8 mouse cellular contexts compared by ENCODE assay signal in genomic region chr15:98108297-98109152, GRCm38 (mm10). TPM values are rescaled to one million over a fixed set of nuclear protein-coding genes. Genes with fewer than 3 reads are reported as not detected.
DNase-seq lines count a peak whose midpoint lies in the region; ATAC-seq and TF ChIP-seq lines count a peak whose summit lies in the region.

No protein-coding gene starts in this region.

- peak; percentile 30 to 53 for DNase-seq in CD8-positive naive resting alpha-beta T cell, adult 2 months (ENCODE audit: low read depth in 2 of 2, low spot score in 2 of 2)
- DNase-seq in c-Kit-negative CD71-positive TER-119-positive erythroid progenitor cells, embryonic 14.5 days (ENCODE audit: low read depth, low spot score) = peak; percentile 69
- DNase-seq in fibroblast of lung, adult 2 months (ENCODE audit: low read depth) = peak; percentile 74
- peak; percentile 95 for DNase-seq in kidney, postnatal 0 days (ENCODE audit: low spot score)
- peak; percentile 78 for DNase-seq in liver, adult 2 months (ENCODE audit: extremely low read depth, low read depth, low spot score)
- peak; percentile 49 for DNase-seq in splenic B cell, adult 2 months (ENCODE audit: low read depth, low spot score)

- peak overlapping the region; percentile 75 for H3K27ac ChIP-seq in heart, embryonic 13.5 days (replicated peaks)
- H3K27ac ChIP-seq in kidney, postnatal 0 days = peak overlapping the region; percentile 82
- H3K27ac ChIP-seq in liver, adult 2 months (replicated peaks; ENCODE audit: insufficient read depth, low read depth, low read length) = 0 out of 2 replicates have a peak overlapping the region, but pooled peaks have one; percentile 5

- H3K9me3 ChIP-seq in heart, embryonic 13.5 days = no peaks in the 10 kb centered on the region
- no peaks in the 10 kb centered on the region for H3K9me3 ChIP-seq in kidney, postnatal 0 days (replicated peaks; ENCODE audit: low read length)

- H3ac ChIP-seq in myocyte (ENCODE audit: control insufficient read depth, insufficient read length) = peak overlapping the region; percentile 12

- H3K4me1 ChIP-seq in heart, embryonic 13.5 days = peaks cover 42% of the 10 kb centered on the region
- H3K4me1 ChIP-seq in kidney, postnatal 0 days (replicated peaks; ENCODE audit: insufficient read depth, low read length) = peaks cover 7% of the 10 kb centered on the region; the same call in 1 of the 2 replicates
- H3K4me1 ChIP-seq in liver, adult 2 months (ENCODE audit: control insufficient read depth, insufficient read depth, low read length) = peaks cover 3% of the 10 kb centered on the region; the same call in 1 of the 2 replicates

- H3K36me3 ChIP-seq in heart, embryonic 13.5 days = peaks cover 17% of the 10 kb centered on the region
- 0 out of 2 replicates have a peak, but pooled peaks cover 2% of the 10 kb centered on the region for H3K36me3 ChIP-seq in kidney, postnatal 0 days (ENCODE audit: insufficient read depth, low read length)
- no peaks in the 10 kb centered on the region for H3K36me3 ChIP-seq in liver, adult 2 months (ENCODE audit: control insufficient read depth, insufficient read depth, low read length)
- no peaks in the 10 kb centered on the region for H3K36me3 ChIP-seq in myocyte (ENCODE audit: control insufficient read depth, insufficient read depth)
- H3K36me3 ChIP-seq in splenic B cell, adult 2 months (ENCODE audit: control insufficient read depth, insufficient read depth, low read length, poor library complexity, severe bottlenecking) = no peaks in the 10 kb centered on the region

- no peaks in the 10 kb centered on the region for H3K79me2 ChIP-seq in liver, adult 2 months (ENCODE audit: control insufficient read depth, insufficient read depth, low read length)
- H3K79me2 ChIP-seq in myocyte (ENCODE audit: control insufficient read depth, insufficient read depth) = peaks cover 4% of the 10 kb centered on the region

- peak; percentile 24; the same call in 1 of the 2 replicates for TF ChIP-seq CTCF in kidney, postnatal 0 days (IDR thresholded peaks at IDR 0.05; ENCODE audit: low read depth)
- TF ChIP-seq CTCF in liver, adult 2 months (IDR thresholded peaks at IDR 0.05; ENCODE audit: low read depth, low read length) = no peak

- H3K27me3 ChIP-seq in heart, embryonic 13.5 days (replicated peaks) = peaks cover 18% of the 10 kb centered on the region
- no peaks in the 10 kb centered on the region for H3K27me3 ChIP-seq in kidney, postnatal 0 days (ENCODE audit: insufficient read depth, low read length)
- H3K27me3 ChIP-seq in liver, adult 2 months (ENCODE audit: control insufficient read depth, insufficient read depth, low read length) = no peaks in the 10 kb centered on the region
- H3K27me3 ChIP-seq in myocyte (ENCODE audit: control insufficient read depth, insufficient read depth, insufficient read length) = peaks cover 20% of the 10 kb centered on the region
- H3K27me3 ChIP-seq in splenic B cell, adult 2 months (ENCODE audit: control insufficient read depth, insufficient read depth, low read length, poor library complexity, severe bottlenecking) = no peaks in the 10 kb centered on the region

- TF ChIP-seq POLR2A in liver, adult 2 months (IDR thresholded peaks at IDR 0.05; ENCODE audit: extremely low read depth, insufficient read depth, low read length) = 0 out of 2 replicates have a peak, but pooled peaks have one; percentile 3
- peak; percentile 81 for TF ChIP-seq POLR2A in myocyte (IDR thresholded peaks at IDR 0.05; ENCODE audit: insufficient read length, low read depth)

- peak overlapping the region; percentile 85 for H3K9ac ChIP-seq in heart, embryonic 13.5 days
- peak overlapping the region; percentile 84 for H3K9ac ChIP-seq in kidney, postnatal 0 days (ENCODE audit: low read depth, low read length)
- peak overlapping the region; percentile 80 for H3K9ac ChIP-seq in liver, adult 2 months (ENCODE audit: low read depth, low read length)

- WGBS in heart, embryonic 13.5 days = 2% methylated on average over 37 of the region's 37 CpGs
- 1% methylated on average over 35 of the region's 37 CpGs for WGBS in kidney, postnatal 0 days
- 4% methylated on average over 37 of the region's 37 CpGs for WGBS in liver, adult 2 months

- H3K4me3 ChIP-seq in heart, embryonic 13.5 days = peak overlapping the region; percentile 63
- peak overlapping the region; percentile 66 for H3K4me3 ChIP-seq in kidney, postnatal 0 days (replicated peaks; ENCODE audit: low read depth, low read length)
- peak overlapping the region; percentile 75 for H3K4me3 ChIP-seq in liver, adult 2 months (ENCODE audit: insufficient read depth, low read depth, low read length)
- H3K4me3 ChIP-seq in myocyte = peak overlapping the region; percentile 40

- H3K4me2 ChIP-seq in heart, embryonic 13.5 days = peak overlapping the region; percentile 77
- H3K4me2 ChIP-seq in kidney, postnatal 0 days (ENCODE audit: low read length) = peak overlapping the region; percentile 67
- H3K4me2 ChIP-seq in myocyte (ENCODE audit: low read depth) = peak overlapping the region; percentile 85

- peak; percentile 87 for ATAC-seq in heart, embryonic 13.5 days (ENCODE audit: extremely low read depth, insufficient number of reproducible peaks, low FRiP score, low TSS enrichment)
- ATAC-seq in kidney, postnatal 0 days (replicated peaks; ENCODE audit: low FRiP score, low read depth) = peak; percentile 88

TF ChIP-seq in myocyte, 11 proteins besides CTCF, POLR2A, EP300 and RAD21:
- TF ChIP-seq MYOG (IDR thresholded peaks at IDR 0.05; ENCODE audit: control insufficient read depth in 1 of 3, insufficient read depth in 1 of 3, insufficient read length in 2 of 3, low read depth in 2 of 3) (peak in 1 of 3 experiments; percentile 16), TCF3 (IDR thresholded peaks at IDR 0.05; ENCODE audit: insufficient read length, low read depth) (no peak), TCF12 (IDR thresholded peaks at IDR 0.05; ENCODE audit: insufficient read depth, poor library complexity, severe bottlenecking) (no peak), E2F4 (IDR thresholded peaks at IDR 0.05; ENCODE audit: insufficient read depth) (no peak), SRF (IDR thresholded peaks at IDR 0.05; ENCODE audit: control insufficient read depth, insufficient read length, low read depth) (peak; percentile 90), POLR2AphosphoS2 (IDR thresholded peaks at IDR 0.05; ENCODE audit: insufficient read length, low read depth) (peak; percentile 59), MAX (IDR thresholded peaks at IDR 0.05; ENCODE audit: low read depth) (no peak), MYOD1 (IDR thresholded peaks at IDR 0.05; ENCODE audit: control insufficient read depth in 1 of 3, insufficient read length in 2 of 3, low read depth in 2 of 3) (peak in 1 of 3 experiments; percentile 60), REST (IDR thresholded peaks at IDR 0.05; ENCODE audit: insufficient read depth, insufficient read length) (no peak), CEBPB (IDR thresholded peaks at IDR 0.05; ENCODE audit: insufficient read depth, poor library complexity, severe bottlenecking) (no peak), USF1 (IDR thresholded peaks at IDR 0.05; ENCODE audit: low read depth) (no peak)

RNA-seq across cellular contexts. Expression of gene Senp1, which starts 15.0 kb away (rescaled TPM):
- 18.2 and 19.6 TPM in 2 replicates for polyA plus RNA-seq in heart, embryonic 13.5 days (2015; fragmentation: Nextera tagmentation; extraction: Ambion mirVana)
- 17.1 and 17.9 TPM in 2 replicates for polyA plus RNA-seq in kidney, postnatal 0 days (2015; fragmentation: Nextera tagmentation; extraction: Ambion mirVana)
- 4.4 TPM in 2 replicates for total RNA-seq in liver, adult 2 months (2014; rRNA removed)
- polyA plus RNA-seq in liver, adult 2 months (2012; rRNA removed) = 2.2 and 3.7 TPM in 2 replicates
- polyA plus RNA-seq in myocyte (2012; fragmentation: generic; extraction: Trizol) = 10.4 TPM

RNA-seq across cellular contexts. Expression of gene Pfkm, which starts 16.1 kb away (rescaled TPM):
- polyA plus RNA-seq in heart, embryonic 13.5 days (2015; fragmentation: Nextera tagmentation; extraction: Ambion mirVana) = 86.7 and 90.4 TPM in 2 replicates
- 34.2 and 35.3 TPM in 2 replicates for polyA plus RNA-seq in kidney, postnatal 0 days (2015; fragmentation: Nextera tagmentation; extraction: Ambion mirVana)
- total RNA-seq in liver, adult 2 months (2014; rRNA removed) = 9.4 and 10.5 TPM in 2 replicates
- polyA plus RNA-seq in liver, adult 2 months (2012; rRNA removed) = 10.8 and 12.3 TPM in 2 replicates
- polyA plus RNA-seq in myocyte (2012; fragmentation: generic; extraction: Trizol) = 401 TPM

RNA-seq across cellular contexts. Expression of gene Asb8, which starts 56.9 kb away (rescaled TPM):
- polyA plus RNA-seq in heart, embryonic 13.5 days (2015; fragmentation: Nextera tagmentation; extraction: Ambion mirVana) = 76.5 and 86.6 TPM in 2 replicates
- polyA plus RNA-seq in kidney, postnatal 0 days (2015; fragmentation: Nextera tagmentation; extraction: Ambion mirVana) = 49.5 and 52.5 TPM in 2 replicates
- total RNA-seq in liver, adult 2 months (2014; rRNA removed) = 10.8 and 15.4 TPM in 2 replicates
- 26.9 and 32.9 TPM in 2 replicates for polyA plus RNA-seq in liver, adult 2 months (2012; rRNA removed)
- 50.3 TPM for polyA plus RNA-seq in myocyte (2012; fragmentation: generic; extraction: Trizol)

RNA-seq across cellular contexts. Expression of gene Ccdc184, which starts 58.4 kb away (rescaled TPM):
- polyA plus RNA-seq in heart, embryonic 13.5 days (2015; fragmentation: Nextera tagmentation; extraction: Ambion mirVana) = 1.1 and 1.4 TPM in 2 replicates
- 1.3 and 1.7 TPM in 2 replicates for polyA plus RNA-seq in kidney, postnatal 0 days (2015; fragmentation: Nextera tagmentation; extraction: Ambion mirVana)
- total RNA-seq in liver, adult 2 months (2014; rRNA removed) = not detected in 2 replicates
- not detected in 2 replicates for polyA plus RNA-seq in liver, adult 2 months (2012; rRNA removed)
- 0.05 TPM for polyA plus RNA-seq in myocyte (2012; fragmentation: generic; extraction: Trizol)

Comparison
In these comparisons a context has a peak if more than half of its experiments do, and no peak if none do; other contexts are left out.
1. Peak in every context shown above with its lines: DNase-seq, ATAC-seq, H3K4me3 ChIP-seq and H3K27ac ChIP-seq.
2. DNase-seq: peak in every context shown above with its lines; median percentile 95 in kidney, postnatal 0 days; 78 in liver, adult 2 months; 74 in fibroblast of lung, adult 2 months; 69 in c-Kit-negative CD71-positive TER-119-positive erythroid progenitor cells, embryonic 14.5 days; 49 in splenic B cell, adult 2 months; 42 in CD8-positive naive resting alpha-beta T cell, adult 2 months.
3. H3K27ac ChIP-seq: peak in every context shown above with its lines; median percentile 82 in kidney, postnatal 0 days; 75 in heart, embryonic 13.5 days; 5 in liver, adult 2 months.